Mouse (Mus musculus) lung, embryonic 14.5 days (tissue): ENCODE measurements around the gene Sufu. TPM values are rescaled to one million over a fixed set of nuclear protein-coding genes. Genes with fewer than 3 reads are reported as not detected.

Experiments
- ATAC-seq: fragments of 200-750 bp; cut with Nextera tagmentation; 2 replicates; pipeline ENCODE4 v1.8.0; 2017; ENCODE audit warnings: mild to moderate bottlenecking, moderate TSS enrichment, moderate library complexity; ENCODE audit not compliant: insufficient read depth
- DNase-seq: peaks from one replicate; pipeline ENCODE4 v3.0.0-alpha.2; 2015
- H3K27ac ChIP-seq: fragments of 300-500 bp; sonication (generic); 2 replicates; pipeline ENCODE4 v1.5.1; 2014; ENCODE audit warnings: low read depth, mild to moderate bottlenecking, moderate library complexity
- H3K27me3 ChIP-seq: fragments of 300-500 bp; sonication (generic); 2 replicates; pipeline ENCODE4 v1.6.1; 2014; ENCODE audit warnings: low read length, control low read depth; ENCODE audit not compliant: insufficient read depth
- H3K36me3 ChIP-seq: fragments of 300-500 bp; sonication (generic); 2 replicates; pipeline ENCODE4 v1.6.1; 2014; ENCODE audit warnings: control low read depth; ENCODE audit not compliant: insufficient read depth
- H3K4me1 ChIP-seq: fragments of 300-500 bp; sonication (generic); 2 replicates; pipeline ENCODE4 v1.6.1; 2014; ENCODE audit warnings: antibody characterized with exemption, control low read depth; ENCODE audit not compliant: insufficient read depth
- H3K4me2 ChIP-seq: fragments of 300-500 bp; sonication (generic); 2 replicates; pipeline ENCODE4 v1.6.1; 2014; ENCODE audit warnings: mild to moderate bottlenecking
- H3K4me3 ChIP-seq: fragments of 300-500 bp; sonication (generic); 2 replicates; pipeline ENCODE4 v1.5.1; 2014; ENCODE audit warnings: low read depth, low read length
- H3K9ac ChIP-seq: fragments of 300-500 bp; sonication (generic); 2 replicates; pipeline ENCODE4 v1.6.1; 2014
- H3K9me3 ChIP-seq: fragments of 300-500 bp; sonication (generic); 2 replicates; pipeline ENCODE4 v1.6.1; 2016; ENCODE audit warnings: low read depth, low read length, control low read depth
- CTCF ChIP-seq: IDR thresholded peaks from 2 replicates; pipeline ENCODE4 v1.5.1; 2016; ENCODE audit warnings: antibody characterized with exemption, low read depth
- WGBS: fragments of 180-500 bp; shearing (Covaris S2); extraction: QIAGEN DNeasy Blood & Tissue Kit; methylation state at CpG from one replicate; pipeline ENCODE4 v1.1.7; 2014; 5-methylcytosine and 5-hydroxymethylcytosine counted together
- polyA plus RNA-seq: library from polyadenylated mRNA; unstranded; fragments of >200 nt; fragmentation: Nextera tagmentation; extraction: Ambion mirVana; gene quantifications from 2 replicates; pipeline ENCODE4 v1.2.1, GENCODE M21; 2014

Gene Sufu
- polyA plus RNA-seq, 1 experiment from 2014 or later: 47.5 TPM

GRCm38 (mm10) chr19:46529601-46530448, 133.1 kb downstream of the Sufu start:
- TF ChIP-seq CTCF: no peak
- DNase-seq (no peak), ATAC-seq (no peak)
- Histone ChIP-seq H3K27ac (peak overlapping the region; percentile 78), H3K9me3 (no peaks in the 10 kb centered on the region), H3K4me1 (peaks cover 56% of the 10 kb centered on the region), H3K27me3 (no peaks in the 10 kb centered on the region), H3K4me2 (peak overlapping the region; percentile 65), H3K4me3 (no peak overlapping the region), H3K36me3 (no peaks in the 10 kb centered on the region), H3K9ac (peak overlapping the region; percentile 41; the same call in 1 of the 2 replicates)
- 24% methylated on average over 13 of the region's 13 CpGs for WGBS

DNA sequence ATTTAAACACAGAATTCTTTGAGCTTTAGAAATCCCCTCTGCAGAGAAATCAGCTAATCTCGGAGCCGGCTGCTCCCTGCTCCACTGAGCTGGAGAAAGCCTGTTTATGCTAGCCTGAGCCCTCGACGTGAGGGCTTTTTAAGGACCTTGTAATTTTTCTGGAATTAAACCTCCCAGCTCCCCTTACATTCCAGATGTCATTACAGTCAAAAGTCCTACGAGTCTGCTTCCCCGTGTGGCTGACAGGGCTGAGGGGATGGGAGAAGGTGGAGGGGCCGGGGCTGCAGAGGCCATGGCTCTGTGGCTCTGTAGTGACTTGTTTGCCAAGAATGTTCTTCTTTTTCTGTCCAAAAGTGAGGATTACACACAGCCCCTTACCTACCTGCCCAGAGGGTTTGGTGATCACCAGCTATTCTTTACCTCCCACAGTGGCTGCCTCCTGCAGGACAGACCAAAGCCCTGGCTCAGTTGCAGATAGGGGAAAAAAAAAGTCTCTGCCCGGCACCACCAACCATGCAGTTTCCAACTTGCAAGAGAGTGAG, 133.8 kb downstream of the Sufu start:
- Histone ChIP-seq H3K9me3 (no peaks in the 10 kb centered on the region), H3K27ac (peak overlapping the region; percentile 78), H3K9ac (peak overlapping the region; percentile 20; the same call in 1 of the 2 replicates), H3K4me2 (peak overlapping the region; percentile 65), H3K27me3 (no peaks in the 10 kb centered on the region), H3K4me1 (peaks cover 55% of the 10 kb centered on the region), H3K4me3 (no peak overlapping the region), H3K36me3 (no peaks in the 10 kb centered on the region)
- peak; percentile 44 for DNase-seq
- TF ChIP-seq CTCF: no peak
- ATAC-seq: no peak
- whole genome bisulfite sequencing: 24% methylated on average over 8 of the region's 8 CpGs

DNA sequence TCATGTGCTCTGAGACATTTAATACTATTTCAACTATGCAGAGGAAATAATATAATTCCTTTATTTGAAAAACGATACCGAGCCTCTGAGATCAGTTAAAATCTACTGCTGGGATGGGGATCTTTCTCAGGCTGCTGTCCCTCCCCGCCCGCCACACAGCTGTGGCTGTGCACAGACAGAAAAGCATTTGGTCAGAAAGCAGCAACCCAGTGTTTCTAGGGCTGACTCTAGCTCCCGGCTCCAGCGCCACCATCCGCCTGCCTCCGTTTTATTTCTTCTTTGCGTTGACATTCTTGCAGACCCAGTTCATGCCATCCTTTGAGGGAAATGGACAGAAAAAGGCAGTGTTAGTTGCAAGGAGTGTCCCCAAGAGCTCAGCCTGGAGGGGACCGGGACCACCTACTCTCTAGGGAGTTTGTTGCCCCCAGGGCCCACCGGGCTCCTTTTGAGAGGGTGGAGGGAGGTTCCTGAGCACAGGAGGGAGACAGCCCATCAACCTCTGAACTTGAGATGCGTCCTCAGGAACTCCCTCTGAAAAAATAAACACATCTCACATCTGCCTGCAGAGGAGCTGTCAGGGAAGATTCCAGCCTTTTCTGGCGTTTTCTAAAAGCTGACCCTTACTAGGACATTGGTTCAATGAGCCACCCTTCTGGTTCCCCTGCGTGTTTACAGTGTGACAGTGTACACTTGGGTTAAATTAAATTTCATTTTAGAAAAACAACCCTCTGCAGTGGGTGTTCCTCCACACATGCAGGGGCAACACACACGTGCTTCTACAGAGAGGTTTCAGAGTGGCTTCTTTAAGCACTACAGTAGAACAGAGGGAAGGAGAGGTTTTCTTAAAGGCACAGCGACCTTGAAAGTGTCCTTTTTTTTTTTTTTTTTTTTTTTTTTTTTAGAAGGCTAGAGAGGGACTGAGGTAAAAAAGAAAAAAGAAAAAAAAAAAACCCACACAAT, 134.7 kb downstream of the Sufu start:
- DNase-seq (peak; percentile 69), ATAC-seq (no peak)
- no peak overlapping the region for H3K4me3 ChIP-seq
- no peak overlapping the region for H3K9ac ChIP-seq
- no peaks in the 10 kb centered on the region for H3K27me3 ChIP-seq
- TF ChIP-seq CTCF: peak; percentile 25
- H3K27ac ChIP-seq: peak overlapping the region; percentile 78
- H3K9me3 ChIP-seq: no peaks in the 10 kb centered on the region
- WGBS: 8% methylated on average over 16 of the region's 16 CpGs
- peaks cover 55% of the 10 kb centered on the region for H3K4me1 ChIP-seq
- H3K4me2 ChIP-seq: peak overlapping the region; percentile 65
- H3K36me3 ChIP-seq: 0 out of 2 replicates have a peak, but pooled peaks cover 3% of the 10 kb centered on the region

DNA sequence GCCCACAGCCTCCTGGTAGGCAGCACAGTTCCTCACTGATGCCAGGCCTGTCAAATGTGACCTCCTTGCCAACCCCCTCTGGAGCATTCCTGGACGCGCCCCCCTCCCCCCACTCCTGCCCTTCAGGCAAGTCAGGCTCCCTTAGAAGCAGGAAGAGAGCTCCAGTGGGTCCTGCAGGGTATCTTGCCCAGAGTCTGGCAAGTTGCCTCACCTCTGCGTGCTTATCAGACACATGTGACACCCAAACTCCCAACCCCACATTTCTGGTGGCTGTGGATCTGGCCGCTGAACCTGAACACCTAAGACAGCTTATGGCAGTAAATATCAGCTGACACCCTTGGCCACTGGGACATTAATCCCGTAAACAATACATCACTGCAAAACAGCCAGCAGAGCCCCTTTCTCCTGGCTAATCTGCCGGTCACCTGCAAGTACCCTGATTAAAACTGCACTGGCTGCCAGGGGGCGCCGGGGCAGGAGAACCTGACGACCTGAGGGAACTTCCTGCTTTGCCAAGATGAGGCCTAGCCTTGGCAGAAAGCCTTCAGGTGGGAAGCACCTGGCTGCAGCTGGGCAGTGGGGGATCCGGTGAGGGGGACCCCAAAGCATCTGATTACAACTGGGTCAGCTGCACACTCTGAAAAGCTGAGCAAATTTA, 135.5 kb downstream of the Sufu start:
- peak; percentile 50 for DNase-seq

GRCm38 (mm10) chr19:46533066-46533465, 136.4 kb downstream of the Sufu start:
- Histone ChIP-seq H3K9me3 (no peaks in the 10 kb centered on the region), H3K27ac (peak overlapping the region; percentile 78), H3K4me3 (no peak overlapping the region), H3K36me3 (0 out of 2 replicates have a peak, but pooled peaks cover 3% of the 10 kb centered on the region), H3K4me2 (no peak overlapping the region), H3K9ac (peak overlapping the region; percentile 11; the same call in 1 of the 2 replicates), H3K4me1 (peaks cover 51% of the 10 kb centered on the region), H3K27me3 (no peaks in the 10 kb centered on the region)
- ATAC-seq (peak; percentile 29; the same call in 1 of the 2 replicates), DNase-seq (peak; percentile 34)
- 39% methylated on average over 4 of the region's 4 CpGs for WGBS
- no peak for TF ChIP-seq CTCF

More for the DNA sequence above, 135.5 kb downstream of the Sufu start:
- peaks cover 55% of the 10 kb centered on the region for H3K4me1 ChIP-seq
- H3K9ac ChIP-seq: no peak overlapping the region
- WGBS: 10% methylated on average over 10 of the region's 10 CpGs
- H3K36me3 ChIP-seq: 0 out of 2 replicates have a peak, but pooled peaks cover 3% of the 10 kb centered on the region
- H3K4me2 ChIP-seq: peak overlapping the region; percentile 65
- no peaks in the 10 kb centered on the region for H3K9me3 ChIP-seq
- no peaks in the 10 kb centered on the region for H3K27me3 ChIP-seq
- TF ChIP-seq CTCF: peak; percentile 21; the same call in 1 of the 2 replicates
- no peak for ATAC-seq
- no peak overlapping the region for H3K4me3 ChIP-seq
- peak overlapping the region; percentile 78 for H3K27ac ChIP-seq

GRCm38 (mm10) chr19:46533525-46533924, 136.8 kb downstream of the Sufu start:
- Histone ChIP-seq H3K9ac (no peak overlapping the region), H3K4me3 (no peak overlapping the region), H3K4me1 (peaks cover 47% of the 10 kb centered on the region), H3K27ac (peak overlapping the region; percentile 78), H3K9me3 (no peaks in the 10 kb centered on the region), H3K36me3 (0 out of 2 replicates have a peak, but pooled peaks cover 3% of the 10 kb centered on the region), H3K4me2 (no peak overlapping the region), H3K27me3 (no peaks in the 10 kb centered on the region)
- DNase-seq: no peak
- 66% methylated on average over 5 of the region's 5 CpGs for WGBS
- no peak for ATAC-seq
- no peak for TF ChIP-seq CTCF
